Mouse (Mus musculus): ENCODE measurements at regions not wholly inside any gene's neighbourhood (a gene's known extent, or its start where the extent isn't known, plus 50 kb on each side); places are given as distances from the start of the nearest gene placed in this dataset.

GRCm38 (mm10) chr2:170203496-170203895 lies 55.6 kb upstream of the Zfp217 start:
- no peak for TF ChIP-seq POLR2A (IDR thresholded peaks at IDR 0.05; ENCODE audit: borderline replicate concordance, extremely low read depth, insufficient read depth, insufficient read length)
- DNase-seq (ENCODE audit: low spot score) (no peak), ATAC-seq (ENCODE audit: low FRiP score, low read depth) (no peak)
- Histone ChIP-seq H3K27me3 (ENCODE audit: control insufficient read depth, insufficient read depth, low read length) (no peaks in the 10 kb centered on the region), H3K36me3 (ENCODE audit: control insufficient read depth, insufficient read depth, low read length) (no peaks in the 10 kb centered on the region), H3K4me3 (replicated peaks; ENCODE audit: low read length) (no peak overlapping the region), H3K9me3 (ENCODE audit: control insufficient read depth, low read length) (no peaks in the 10 kb centered on the region), H3K27ac (replicated peaks; ENCODE audit: low read depth, low read length) (no peak overlapping the region), H3K9ac (ENCODE audit: low read depth, low read length, severe bottlenecking) (no peak overlapping the region), H3K4me1 (ENCODE audit: control insufficient read depth, insufficient read depth, low read length) (peaks cover 14% of the 10 kb centered on the region; the same call in 1 of the 2 replicates), H3K4me2 (replicated peaks; ENCODE audit: low read depth, low read length, severe bottlenecking) (no peak overlapping the region)
- WGBS: 75% methylated on average over 5 of the region's 5 CpGs

DNA sequence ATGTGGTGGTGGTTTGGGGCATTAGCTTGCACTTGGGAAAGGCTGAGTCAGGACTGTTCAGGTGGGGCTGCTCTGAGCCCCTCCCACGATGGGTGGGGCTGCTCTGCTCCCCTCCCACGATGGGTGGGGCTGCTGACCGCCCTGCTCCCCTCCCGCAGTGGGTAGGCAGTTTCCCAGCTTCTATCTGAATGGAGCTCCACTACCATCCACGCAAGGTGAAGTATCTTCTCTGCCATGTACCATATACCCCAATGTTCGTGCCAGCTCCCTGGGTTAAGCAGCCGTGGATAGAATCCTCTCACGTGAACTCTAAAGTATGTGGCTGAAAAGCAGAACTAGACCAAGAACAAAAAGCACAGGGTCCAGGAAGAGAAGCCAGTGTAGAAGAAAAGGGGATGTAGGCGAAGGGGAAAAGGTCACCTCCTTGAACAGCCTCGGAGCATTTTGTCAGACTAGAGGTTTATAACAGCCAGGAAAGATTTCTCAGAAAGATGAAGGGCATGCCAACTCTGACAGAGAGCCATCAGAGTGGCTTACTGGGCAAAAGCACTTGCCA lies 54.0 kb upstream of the Zfp217 start:
- Histone ChIP-seq H3K27ac (replicated peaks; ENCODE audit: low read depth, low read length) (no peak overlapping the region), H3K4me3 (replicated peaks; ENCODE audit: low read length) (no peak overlapping the region), H3K36me3 (ENCODE audit: control insufficient read depth, insufficient read depth, low read length) (no peaks in the 10 kb centered on the region), H3K27me3 (ENCODE audit: control insufficient read depth, insufficient read depth, low read length) (no peaks in the 10 kb centered on the region), H3K4me1 (ENCODE audit: control insufficient read depth, insufficient read depth, low read length) (peaks cover 14% of the 10 kb centered on the region; the same call in 1 of the 2 replicates), H3K4me2 (replicated peaks; ENCODE audit: low read depth, low read length, severe bottlenecking) (no peak overlapping the region), H3K9ac (ENCODE audit: low read depth, low read length, severe bottlenecking) (no peak overlapping the region), H3K9me3 (ENCODE audit: control insufficient read depth, low read length) (no peaks in the 10 kb centered on the region)
- DNase-seq (ENCODE audit: low spot score): no peak
- TF ChIP-seq POLR2A (IDR thresholded peaks at IDR 0.05; ENCODE audit: borderline replicate concordance, extremely low read depth, insufficient read depth, insufficient read length): no peak
- no peak for ATAC-seq (ENCODE audit: low FRiP score, low read depth)
- 70% methylated on average over 10 of the region's 10 CpGs for WGBS

All from limb, embryonic 14.5 days (tissue).